Mouse (Mus musculus) adrenal gland, adult 18-20 months (tissue): ENCODE results near the gene Foxe1. TPM values are rescaled to one million over a fixed set of nuclear protein-coding genes. Genes with fewer than 3 reads are reported as not detected.

Source experiments
- DNase-seq, 2 experiments: peaks; one replicate each; pipeline ENCODE4 v3.0.0; 2021 to 2022; ENCODE audit warnings: low spot score in 2 of 2
- total RNA-seq, 2 experiments: library from RNA; stranded (reverse); gene quantifications; 1 replicate in 1 of 2; 2 replicates in 1 of 2; pipeline ENCODE4 v1.2.3; 2021

Foxe1 gene
- total RNA-seq, 2 experiments from 2014 or later: not detected

- no peak for DNase-seq
These were observed 3.7 kb downstream of the Foxe1 start for GRCm38 (mm10) chr4:46347141-46347540.

DNA sequence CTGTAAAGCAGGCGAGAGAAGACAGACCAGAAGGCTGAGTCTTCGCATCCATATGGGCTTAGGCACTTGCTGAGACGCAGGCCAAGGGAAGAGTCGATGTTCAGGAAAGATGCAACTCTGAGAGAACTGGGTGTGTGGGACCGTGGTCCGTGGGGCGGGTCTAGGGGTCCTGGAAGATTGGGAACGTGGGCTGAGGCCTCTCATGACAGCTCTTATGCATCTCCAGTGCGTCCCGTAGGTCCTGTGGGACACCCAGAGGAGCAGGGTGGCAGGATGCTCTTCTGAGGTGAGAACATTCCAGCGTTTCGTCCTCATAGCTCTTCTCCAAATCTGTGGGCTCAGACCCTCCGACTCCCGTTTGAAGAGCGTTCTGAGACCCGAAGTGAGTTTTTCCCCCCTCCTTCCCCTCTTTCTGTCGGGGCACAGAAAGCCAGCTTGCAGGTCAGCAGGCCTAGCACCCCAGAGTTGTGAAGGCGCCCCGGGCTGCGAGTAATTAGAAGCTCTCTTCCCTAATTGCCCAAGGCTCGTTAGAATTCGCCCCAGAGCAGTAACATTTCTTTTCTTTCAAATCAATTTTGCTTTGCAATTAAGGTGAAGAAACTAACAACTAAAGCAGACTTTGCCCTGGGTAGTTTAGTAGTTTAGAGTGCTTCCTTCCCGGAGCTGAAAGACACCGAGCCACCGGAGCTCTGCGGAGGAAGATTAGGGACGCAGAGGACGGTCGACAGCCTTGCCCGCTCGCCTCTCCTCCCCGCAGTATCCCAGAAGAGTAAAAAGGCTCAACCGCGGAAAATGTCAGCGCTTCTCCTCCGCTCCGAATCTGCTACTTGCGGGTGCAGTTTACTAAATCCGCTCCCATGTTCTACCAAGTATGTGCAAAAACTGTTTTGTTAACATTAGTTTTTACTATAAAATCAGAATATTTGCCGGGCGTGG is 4.4 kb downstream of the Foxe1 start:
- no peak for DNase-seq

DNA sequence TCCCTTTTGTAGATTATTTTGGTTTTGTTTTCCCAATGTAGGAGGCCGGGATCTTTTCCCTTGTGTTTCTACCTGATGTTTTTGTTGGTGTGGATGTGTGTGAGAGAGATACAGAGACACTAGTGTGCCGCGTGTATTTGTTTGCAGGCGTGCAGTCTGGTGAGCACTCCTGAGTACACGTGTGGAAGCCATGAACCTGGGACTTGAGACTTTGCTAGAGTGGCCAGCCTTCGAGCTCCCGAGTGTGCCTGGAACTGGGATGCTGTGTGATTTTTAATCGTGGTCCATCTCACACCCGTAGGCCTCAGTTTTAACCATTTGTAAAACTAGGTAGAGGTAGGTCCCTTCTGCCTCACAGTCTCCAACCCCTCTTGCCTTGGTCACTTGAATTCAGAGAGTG is 5.5 kb downstream of the Foxe1 start:
- no peak for DNase-seq

- DNase-seq: no peak
These were observed 6.1 kb downstream of the Foxe1 start for GRCm38 (mm10) chr4:46349530-46349929.

DNA sequence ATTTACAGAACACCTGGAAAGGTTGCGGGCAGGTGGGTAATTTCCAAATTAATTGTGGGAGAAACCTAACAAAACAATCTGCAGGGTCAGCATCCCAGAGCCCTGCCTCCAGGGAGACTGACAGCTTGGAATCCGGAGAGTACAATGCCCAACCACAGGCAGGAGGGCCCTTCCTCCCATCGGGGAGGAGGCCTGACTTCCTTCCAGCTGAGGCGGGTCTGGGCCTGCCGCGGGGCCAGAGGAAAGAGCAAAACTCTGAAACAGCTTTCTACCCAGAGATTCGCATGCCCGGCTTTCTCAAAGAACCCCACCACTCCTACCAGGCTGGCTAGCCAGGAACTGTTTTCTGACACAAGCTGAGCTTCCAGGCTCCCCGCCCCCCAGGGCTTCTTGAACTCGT is 9.6 kb downstream of the Foxe1 start:
- DNase-seq: no peak

DNA sequence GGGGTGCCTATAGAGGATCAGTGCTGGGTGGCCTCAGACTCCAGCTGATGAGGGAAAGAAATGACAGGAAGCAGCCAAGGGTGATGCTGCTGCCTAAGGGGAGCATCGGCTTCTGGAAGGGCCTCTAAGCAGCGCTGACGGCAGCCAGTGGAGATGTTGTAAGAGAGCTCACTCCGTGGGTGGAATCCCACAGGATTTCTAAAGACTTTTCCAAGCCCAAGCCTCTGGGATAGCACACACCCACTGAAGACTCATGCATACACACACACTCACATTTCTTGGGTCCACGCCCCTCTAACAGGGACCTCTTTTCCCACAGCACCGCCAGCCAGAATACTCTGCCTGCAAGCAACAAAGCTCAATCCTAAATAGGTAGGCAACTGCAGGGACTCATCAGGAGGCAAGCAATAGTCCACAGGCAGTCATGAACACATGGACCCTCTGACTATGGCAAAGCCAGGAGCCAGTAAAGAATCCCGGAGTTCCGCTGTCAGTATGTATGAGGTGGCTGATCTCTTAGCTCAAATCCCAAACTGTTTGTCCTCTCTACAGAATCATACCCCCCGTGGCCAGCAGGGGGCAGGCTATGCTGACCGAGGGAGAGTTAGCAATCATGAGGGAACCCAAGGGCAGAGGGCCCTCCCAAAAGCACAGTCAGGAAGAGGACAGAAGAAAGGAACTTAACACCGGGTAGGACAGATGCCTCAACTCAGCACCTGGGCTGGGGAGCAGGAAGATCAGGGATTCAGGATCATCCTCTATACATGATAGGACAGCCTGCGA is 13.1 kb downstream of the Foxe1 start:
- DNase-seq: peak; percentile 68 to 76

GRCm38 (mm10) chr4:46359539-46360253 is 16.3 kb downstream of the Foxe1 start:
- DNase-seq: no peak

GRCm38 (mm10) chr4:46361258-46361657 is 17.8 kb downstream of the Foxe1 start:
- DNase-seq: no peak

DNA sequence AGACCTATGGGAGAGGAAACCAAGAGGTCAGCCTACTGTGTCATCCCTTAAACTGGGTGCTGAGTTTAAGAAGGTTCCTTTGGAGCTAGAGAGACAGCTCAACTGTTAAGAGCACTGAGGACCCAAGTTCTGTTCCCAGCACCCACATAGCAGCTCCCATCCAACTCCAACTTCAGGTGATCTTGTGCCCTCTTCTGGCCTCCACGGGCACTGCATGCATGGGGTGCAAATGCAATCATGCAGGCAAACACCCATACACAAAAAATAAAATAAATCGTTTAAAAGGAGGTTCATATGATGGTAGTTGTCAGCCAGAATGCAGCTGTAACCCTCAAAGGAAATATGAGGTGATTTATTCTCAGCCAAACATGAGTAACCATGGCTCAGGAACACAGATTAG is 21.0 kb downstream of the Foxe1 start:
- DNase-seq: no peak

GRCm38 (mm10) chr4:46367487-46367959 is 24.1 kb downstream of the Foxe1 start:
- DNase-seq: no peak

GRCm38 (mm10) chr4:46369070-46369469 is 25.7 kb downstream of the Foxe1 start:
- no peak for DNase-seq

DNA sequence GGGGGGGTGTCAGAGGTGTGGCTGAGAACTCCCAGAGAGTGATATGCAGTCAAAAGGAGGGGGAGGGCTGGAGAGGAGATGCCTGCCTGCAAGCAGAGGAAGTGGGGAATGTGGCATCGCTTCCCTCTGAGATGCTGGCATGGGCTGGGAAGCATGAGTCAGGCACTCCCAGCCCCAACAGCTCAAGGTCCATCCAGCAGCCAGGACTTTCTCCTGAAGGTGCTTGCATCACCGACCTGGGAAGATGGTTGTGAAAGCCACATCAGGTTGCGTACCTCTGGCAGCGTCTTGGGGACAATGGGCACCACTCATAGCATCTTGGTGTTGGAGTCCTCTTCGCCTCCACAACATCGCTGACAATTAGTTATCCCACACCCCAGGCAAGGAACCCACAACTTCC is 27.0 kb downstream of the Foxe1 start:
- peak; percentile 30 to 37 for DNase-seq

DNA sequence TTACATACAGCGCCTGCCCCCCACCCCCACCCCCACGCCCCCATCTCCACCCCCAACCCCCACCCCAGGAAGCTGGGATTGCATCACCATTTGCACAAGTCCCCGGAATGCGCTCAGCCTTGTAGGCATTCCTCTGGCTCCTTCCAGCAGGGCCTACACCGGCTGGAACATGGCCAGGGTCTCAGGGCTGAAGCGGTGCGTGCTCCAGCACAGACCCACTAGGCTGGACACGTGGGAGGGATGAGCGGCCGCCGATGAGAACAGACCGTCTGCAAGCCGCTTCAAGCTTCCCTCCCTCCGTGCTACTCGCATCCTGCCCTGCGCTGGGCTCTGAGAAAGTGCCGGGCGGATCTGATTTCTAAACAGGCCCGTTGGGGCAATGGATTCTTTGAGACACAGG is 27.6 kb downstream of the Foxe1 start:
- peak; percentile 69 to 72 for DNase-seq

DNA sequence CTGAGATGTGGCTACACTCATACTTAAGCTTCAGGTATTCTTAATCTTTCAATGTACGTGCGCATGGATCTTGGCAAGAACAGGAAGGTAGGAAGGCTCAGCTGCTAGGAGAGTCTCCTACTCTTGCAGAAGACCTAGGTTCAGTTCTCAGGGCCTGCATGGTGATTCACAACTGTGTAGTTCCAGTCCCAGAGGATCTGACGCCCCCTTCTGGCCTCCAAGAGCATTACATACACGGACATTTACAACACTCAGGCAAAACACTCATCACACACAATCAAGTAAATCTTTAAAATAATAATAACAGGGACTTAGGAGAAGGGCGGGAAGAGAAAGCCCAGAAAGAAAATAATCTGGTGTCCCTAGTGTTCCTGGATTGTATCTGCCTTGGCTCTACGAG is 31.0 kb downstream of the Foxe1 start:
- peak; percentile 21 to 43 for DNase-seq

DNA sequence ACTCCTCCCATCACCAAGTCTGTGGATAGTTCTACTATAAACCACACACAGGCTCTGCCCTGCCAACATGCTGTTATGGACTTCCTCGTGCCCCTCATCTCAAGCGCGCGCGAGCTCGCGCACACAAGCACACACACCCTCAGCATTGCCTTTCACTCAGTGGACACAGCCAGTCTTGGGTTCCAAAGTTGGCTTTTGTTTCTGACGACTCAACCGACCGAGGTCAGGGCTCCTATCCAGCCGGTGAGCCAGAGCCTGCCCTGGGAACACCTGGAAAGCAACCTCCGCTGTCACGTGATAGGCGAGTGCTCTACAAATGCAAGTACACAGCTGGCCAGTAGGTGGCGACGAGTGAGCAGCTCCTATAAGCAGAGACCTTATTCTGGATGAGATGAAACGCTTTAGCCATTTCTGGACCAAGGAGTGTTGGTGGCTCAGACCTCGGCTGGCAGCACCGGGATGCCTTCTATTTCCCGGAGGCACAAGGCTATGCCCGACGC is 31.5 kb downstream of the Foxe1 start:
- peak; percentile 73 to 78 for DNase-seq

DNA sequence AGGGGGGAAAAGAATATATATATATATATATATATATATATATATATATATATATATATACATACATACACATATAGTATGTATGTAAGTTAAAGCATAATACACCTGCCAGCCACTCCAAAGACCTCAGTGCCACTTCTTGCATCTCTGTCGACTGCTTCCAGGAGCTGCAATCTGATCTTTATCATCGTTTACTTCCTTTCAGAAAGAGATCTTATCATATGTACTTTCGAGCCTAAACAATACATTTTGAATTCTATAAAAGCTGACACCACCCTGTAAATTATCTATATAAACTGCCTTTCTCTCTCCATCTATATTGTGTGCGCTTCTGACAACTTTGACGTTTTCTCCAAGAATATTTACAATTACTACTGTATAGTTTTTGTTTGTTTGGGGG is 45.1 kb downstream of the Foxe1 start:
- no peak for DNase-seq

DNA sequence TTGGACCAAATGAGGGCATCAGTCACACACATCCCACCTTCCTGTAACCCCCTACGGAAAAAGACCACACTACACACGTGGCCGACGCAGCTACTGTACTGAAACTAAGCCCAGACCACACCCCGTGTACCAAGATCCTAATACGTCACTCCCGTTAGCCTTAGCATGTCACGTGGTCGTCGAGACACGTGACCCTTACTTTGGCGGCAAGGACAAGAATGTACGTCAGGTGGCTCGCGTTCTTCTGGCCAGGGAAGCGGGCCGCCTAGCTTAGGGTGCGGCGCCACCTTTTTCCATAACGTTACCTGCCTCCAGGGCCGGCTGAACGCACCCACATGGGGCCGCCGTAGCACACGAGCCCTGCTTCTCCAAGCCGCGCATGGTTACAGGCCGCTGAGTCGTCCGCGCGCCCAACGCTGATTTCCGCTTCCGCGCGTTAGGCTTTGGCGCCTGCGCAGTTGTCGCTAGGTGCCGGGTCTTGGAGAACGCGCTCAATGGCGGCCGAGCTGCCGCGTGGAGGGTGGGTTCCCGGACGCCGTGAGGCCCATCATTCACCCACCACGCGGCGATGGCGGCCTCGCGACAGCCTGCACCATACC is 45.7 kb downstream of the Foxe1 start, which contains the start of gene Trmo:
TSS of gene Trmo (minus strand) at position 425 of the 599 bp plus-strand sequence.
- DNase-seq: peak; percentile 93 to 95

GRCm38 (mm10) chr4:46389612-46390341 is 46.4 kb downstream of the Foxe1 start:
- DNase-seq: peak in 1 of 2 experiments; percentile 32

GRCm38 (mm10) chr4:46390390-46390970 is 47.1 kb downstream of the Foxe1 start:
- peak; percentile 75 for DNase-seq
